Mouse (Mus musculus) neutrophil, adult 59 days (primary cell): Measurements from ENCODE around the gene Slco1b2. TPM values are rescaled to one million over a fixed set of nuclear protein-coding genes. Genes with fewer than 3 reads are reported as not detected.

Source experiments
- total RNA-seq, 2 experiments: library from RNA; stranded (reverse); gene quantifications; 1 replicate in 1 of 2; 2 replicates in 1 of 2; pipeline ENCODE4 v1.2.4; 2023

Slco1b2 gene
- total RNA-seq = not detected

DNA sequence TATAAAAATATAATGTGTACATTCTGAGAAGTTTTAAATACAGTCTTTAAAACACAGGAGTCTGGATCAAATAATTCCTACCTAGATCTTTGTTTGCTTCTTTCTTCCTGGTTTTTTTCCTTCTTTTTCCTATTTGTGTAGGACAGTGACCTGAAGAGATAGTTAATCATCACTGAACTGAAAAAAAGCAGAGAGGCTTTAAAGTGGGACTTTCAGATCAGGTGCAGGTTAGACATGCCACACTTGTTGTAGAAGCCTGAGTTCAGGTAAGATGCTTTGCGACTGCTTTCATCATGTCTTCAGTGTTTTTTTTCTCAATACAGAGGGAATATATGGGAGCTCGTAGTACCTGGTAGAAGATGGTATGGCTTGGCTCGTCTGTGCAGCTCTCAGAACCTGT is at the start of gene Slco1b2:
TSS of gene Slco1b2 (plus strand) at position 228 of the 400 bp plus-strand sequence.

Other genes with a start within 250 kb of the Slco1b2 start
- gene Slco1c1, start 105.2 kb upstream of the Slco1b2 start, total RNA-seq = not detected
- not detected for gene Gm5724, start 144.3 kb downstream of the Slco1b2 start, total RNA-seq
- not detected for gene Slco1a4, start 226.7 kb downstream of the Slco1b2 start, total RNA-seq